Mouse (Mus musculus): ENCODE results near the gene Vmn1r82. TPM values are rescaled to one million over a fixed set of nuclear protein-coding genes. Genes with fewer than 3 reads are reported as not detected.

Gene Vmn1r82
- polyA plus RNA-seq (2015; fragmentation: Nextera tagmentation; extraction: Ambion mirVana) = not detected in 2 replicates

DNA sequence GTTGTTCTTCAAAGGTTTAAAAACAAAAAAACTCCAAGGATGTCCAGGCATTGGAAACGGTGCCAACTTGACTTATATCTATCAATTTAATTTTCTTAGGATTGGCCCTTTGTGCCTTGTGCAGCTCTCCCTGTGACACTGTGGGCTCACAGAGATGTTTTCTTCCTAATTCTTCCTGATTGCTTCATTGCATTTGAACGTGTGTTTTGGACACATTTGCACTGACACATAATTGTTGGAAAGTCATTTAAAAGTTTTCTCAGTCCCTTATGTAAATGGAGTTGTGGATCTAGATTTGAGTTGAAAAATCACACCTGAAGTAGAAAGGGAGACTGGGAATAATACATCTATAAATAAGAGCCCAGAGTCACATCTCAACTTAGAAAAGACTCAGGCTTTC, at the start of gene Vmn1r82:
TSS of gene Vmn1r82 (plus strand) at position 301 of the 400 bp plus-strand sequence.
- H3K4me1 ChIP-seq = no peaks in the 10 kb centered on the region
- no peak within 1 kb of the TSS for H3K9ac ChIP-seq
- H3K4me2 ChIP-seq = no peak within 1 kb of the TSS
- no peak for ATAC-seq
- no peak within 1 kb of the TSS for H3K27ac ChIP-seq
- WGBS = 69% methylated on average over 2 of the region's 2 CpGs
- no peaks in the 10 kb centered on the region for H3K36me3 ChIP-seq (ENCODE audit: poor library complexity, severe bottlenecking)
- H3K27me3 ChIP-seq = no peaks in the 10 kb centered on the region
- H3K4me3 ChIP-seq = no peak within 1 kb of the TSS
- H3K9me3 ChIP-seq (replicated peaks) = peaks cover 14% of the 10 kb centered on the region

DNA sequence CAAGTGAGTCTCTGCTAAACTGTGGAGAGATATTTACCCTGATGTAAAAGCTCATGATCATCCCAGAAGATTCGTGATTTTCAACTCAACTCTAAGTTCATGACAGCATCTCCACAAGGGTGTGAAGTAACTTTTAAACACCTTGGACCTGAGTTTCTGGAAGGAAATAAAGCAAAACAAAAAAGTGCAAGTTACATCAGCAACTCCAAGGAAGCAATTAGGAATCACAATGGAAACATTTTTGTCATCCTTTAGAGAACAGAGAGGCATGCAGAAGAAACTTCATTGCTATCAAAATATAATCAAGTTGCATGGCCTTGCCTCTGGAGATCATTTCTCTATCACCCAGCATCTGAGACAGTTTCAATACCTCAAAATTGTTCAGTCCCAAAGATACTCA, 32.1 kb upstream of the Vmn1r82 start, which contains the start of gene Vmn1r81:
TSS of gene Vmn1r81 (minus strand) at position 101 of the 400 bp plus-strand sequence.
- ATAC-seq = no peak
- Histone ChIP-seq H3K9ac (no peak within 1 kb of the TSS), H3K9me3 (replicated peaks) (peaks cover 17% of the 10 kb centered on the region), H3K27me3 (no peaks in the 10 kb centered on the region), H3K4me3 (no peak within 1 kb of the TSS), H3K36me3 (ENCODE audit: poor library complexity, severe bottlenecking) (no peaks in the 10 kb centered on the region), H3K4me2 (no peak within 1 kb of the TSS), H3K27ac (no peak within 1 kb of the TSS), H3K4me1 (no peaks in the 10 kb centered on the region)
- 67% methylated on average over 1 of the region's 1 CpGs for WGBS

DNA sequence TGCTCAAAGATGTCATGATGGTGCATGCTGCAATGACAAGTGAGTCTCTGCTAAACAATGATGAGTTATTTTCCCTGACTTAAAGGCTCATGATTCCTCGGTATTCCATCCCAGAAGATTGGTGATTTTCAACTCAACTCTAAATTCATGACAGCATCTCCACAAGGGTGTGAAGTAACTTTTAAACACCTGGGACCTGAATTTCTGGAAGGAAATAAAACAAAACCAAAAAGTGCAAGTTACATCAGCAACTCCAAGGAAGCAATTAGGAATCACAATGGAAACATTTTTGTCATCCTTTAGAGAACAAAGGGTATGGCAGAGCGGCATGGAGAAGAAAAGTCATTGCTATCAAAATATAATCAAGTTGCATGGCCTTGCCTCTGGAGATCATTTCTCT, 29.2 kb downstream of the Vmn1r82 start, which contains the start of gene Vmn1r83:
TSS of gene Vmn1r83 (minus strand) at position 101 of the 400 bp plus-strand sequence.
- H3K4me3 ChIP-seq = no peak within 1 kb of the TSS
- 87% methylated on average over 2 of the region's 2 CpGs for WGBS
- H3K36me3 ChIP-seq (ENCODE audit: poor library complexity, severe bottlenecking) = no peaks in the 10 kb centered on the region
- H3K4me1 ChIP-seq = no peaks in the 10 kb centered on the region
- H3K27ac ChIP-seq = no peak within 1 kb of the TSS
- peaks cover 30% of the 10 kb centered on the region for H3K9me3 ChIP-seq (replicated peaks)
- ATAC-seq = no peak
- H3K27me3 ChIP-seq = no peaks in the 10 kb centered on the region
- H3K4me2 ChIP-seq = no peak within 1 kb of the TSS
- H3K9ac ChIP-seq = no peak within 1 kb of the TSS

Other genes with a start within 250 kb of the Vmn1r82 start
- not detected in 2 replicates for gene Vmn1r78, start 150.2 kb upstream of the Vmn1r82 start, polyA plus RNA-seq (2015; fragmentation: Nextera tagmentation; extraction: Ambion mirVana)
- not detected in 2 replicates for gene Vmn1r79, start 129.2 kb upstream of the Vmn1r82 start, polyA plus RNA-seq (2015; fragmentation: Nextera tagmentation; extraction: Ambion mirVana)
- gene Vmn1r80, start 111.1 kb upstream of the Vmn1r82 start, polyA plus RNA-seq (2015; fragmentation: Nextera tagmentation; extraction: Ambion mirVana) = not detected in 2 replicates
- gene Vmn1r81, start 32.2 kb upstream of the Vmn1r82 start, polyA plus RNA-seq (2015; fragmentation: Nextera tagmentation; extraction: Ambion mirVana) = not detected in 2 replicates
- not detected in 2 replicates for gene Vmn1r83, start 29.1 kb downstream of the Vmn1r82 start, polyA plus RNA-seq (2015; fragmentation: Nextera tagmentation; extraction: Ambion mirVana)
- gene Vmn1r84, start 68.8 kb downstream of the Vmn1r82 start, polyA plus RNA-seq (2015; fragmentation: Nextera tagmentation; extraction: Ambion mirVana) = not detected in 2 replicates
- gene Zfp551, start 122.3 kb downstream of the Vmn1r82 start, polyA plus RNA-seq (2015; fragmentation: Nextera tagmentation; extraction: Ambion mirVana) = 5.5 and 6.9 TPM in 2 replicates
- gene Zfp606, start 177.9 kb downstream of the Vmn1r82 start, polyA plus RNA-seq (2015; fragmentation: Nextera tagmentation; extraction: Ambion mirVana) = 48.8 and 50.7 TPM in 2 replicates
- not detected in 2 replicates for gene 2900092C05Rik, start 212.1 kb downstream of the Vmn1r82 start, polyA plus RNA-seq (2015; fragmentation: Nextera tagmentation; extraction: Ambion mirVana)